Mouse (Mus musculus): Measurements from ENCODE around the gene Camk2d. TPM values are rescaled to one million over a fixed set of nuclear protein-coding genes. Genes with fewer than 3 reads are reported as not detected.

Camk2d gene
- total RNA-seq, 2 experiments from 2014 or later = 35.5 to 36.4 TPM

GRCm38 (mm10) chr3:126641451-126641850 lies 45.3 kb downstream of the Camk2d start:
- TF ChIP-seq CTCF (conservative IDR thresholded peaks at IDR 0.05) = no peak
- no peak overlapping the region for H3K4me3 ChIP-seq
- no peak for DNase-seq (ENCODE audit: low spot score in 2 of 2)
- H3K27ac ChIP-seq = no peak overlapping the region

DNA sequence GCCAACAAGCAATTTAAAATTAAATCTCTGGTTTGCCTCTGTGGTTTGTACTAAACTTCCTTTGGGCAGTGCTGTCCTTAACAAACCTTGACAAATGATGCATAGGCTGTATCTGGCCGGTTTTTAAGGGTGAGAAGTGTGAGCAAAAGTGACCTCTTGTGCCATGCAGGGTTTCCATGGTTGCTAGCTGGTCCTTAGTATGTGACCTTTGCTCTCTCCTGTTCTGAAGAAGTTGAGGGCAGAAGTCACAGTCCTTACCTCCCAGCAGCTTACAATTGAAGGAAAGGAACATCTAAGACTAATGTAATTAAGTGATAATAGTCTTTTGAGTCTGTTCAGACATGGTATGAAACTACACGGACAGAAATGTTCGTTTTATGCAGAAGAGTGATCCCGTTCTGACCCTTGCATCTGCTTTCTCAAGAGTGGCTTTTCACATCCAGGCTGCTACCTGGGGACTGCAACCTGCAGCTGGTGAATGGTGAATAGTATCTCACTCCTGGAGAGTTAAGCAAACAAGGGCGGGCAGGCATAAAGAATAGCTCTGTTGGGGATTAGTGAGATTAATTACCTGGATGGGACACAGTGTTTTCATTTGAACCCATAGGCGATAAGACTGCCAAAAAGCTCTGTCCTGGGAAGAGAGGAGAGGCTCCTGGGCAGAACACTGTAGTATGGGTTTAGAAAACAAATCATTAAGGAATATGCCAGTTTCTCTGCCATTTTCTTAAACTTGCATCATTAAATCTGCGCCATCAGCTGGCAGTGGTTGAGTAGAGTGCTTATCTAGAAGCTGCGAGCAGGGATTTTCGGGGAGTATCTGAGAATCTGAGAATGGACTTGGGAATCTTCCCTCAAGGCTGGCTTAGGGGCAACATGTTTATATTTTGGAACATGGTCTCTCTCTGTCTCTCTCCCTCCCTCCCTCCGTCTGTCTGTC lies 47.2 kb downstream of the Camk2d start:
- TF ChIP-seq CTCF (conservative IDR thresholded peaks at IDR 0.05) = no peak
- no peak for DNase-seq (ENCODE audit: low spot score in 2 of 2)
- Histone ChIP-seq H3K27ac (no peak overlapping the region), H3K4me3 (no peak overlapping the region)

- Histone ChIP-seq H3K4me3 (no peak overlapping the region), H3K27ac (no peak overlapping the region)
- DNase-seq (ENCODE audit: low spot score in 2 of 2) = no peak
- TF ChIP-seq CTCF (conservative IDR thresholded peaks at IDR 0.05) = no peak
Measured at GRCm38 (mm10) chr3:126650332-126650731, 54.2 kb downstream of the Camk2d start.

DNA sequence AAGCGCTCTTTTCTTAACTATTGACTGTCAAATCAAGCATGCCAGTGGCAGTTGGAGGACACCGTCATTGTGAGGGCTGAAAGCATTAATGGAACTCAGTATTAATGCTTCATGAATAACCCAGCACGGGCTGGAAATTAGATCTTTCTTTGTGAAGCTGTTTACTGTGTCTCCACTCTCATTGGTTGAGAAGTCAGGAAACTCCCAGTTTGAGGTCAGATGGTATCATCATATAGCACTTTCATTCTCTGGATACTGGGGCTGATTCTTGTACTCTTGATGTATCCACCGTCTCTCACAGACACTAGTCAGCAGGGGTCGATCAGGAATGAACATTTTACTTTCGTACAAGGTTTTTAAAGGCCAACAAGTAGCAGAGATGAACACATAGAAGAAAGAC lies 54.6 kb downstream of the Camk2d start:
- Histone ChIP-seq H3K27ac (no peak overlapping the region), H3K4me3 (no peak overlapping the region)
- TF ChIP-seq CTCF (conservative IDR thresholded peaks at IDR 0.05) = no peak
- no peak for DNase-seq (ENCODE audit: low spot score in 2 of 2)

- H3K4me3 ChIP-seq = no peak overlapping the region
- no peak overlapping the region for H3K27ac ChIP-seq
- no peak for TF ChIP-seq CTCF (conservative IDR thresholded peaks at IDR 0.05)
- DNase-seq (ENCODE audit: low spot score in 2 of 2) = no peak
Measured at GRCm38 (mm10) chr3:126652361-126652760, 56.3 kb downstream of the Camk2d start.

DNA sequence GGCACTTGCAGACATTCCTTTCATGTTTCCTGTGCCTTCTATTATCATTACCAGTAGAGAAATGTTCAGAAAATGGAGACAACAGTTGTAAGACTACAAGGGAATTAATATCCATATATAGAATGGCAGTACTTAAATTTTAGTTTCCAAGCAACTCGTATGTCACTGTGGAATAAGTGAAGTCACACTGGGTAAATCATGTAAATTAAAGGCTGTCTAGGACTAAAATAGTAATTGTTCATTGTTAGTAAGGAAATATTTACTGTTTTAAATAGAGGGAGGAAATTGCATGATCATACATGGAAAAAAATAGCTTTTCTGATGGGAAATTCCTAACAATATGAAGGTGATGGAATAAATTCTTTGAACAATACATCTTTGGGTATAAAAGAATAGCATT lies 57.0 kb downstream of the Camk2d start:
- no peak for TF ChIP-seq CTCF (conservative IDR thresholded peaks at IDR 0.05)
- no peak for DNase-seq (ENCODE audit: low spot score in 2 of 2)
- H3K4me3 ChIP-seq = no peak overlapping the region
- no peak overlapping the region for H3K27ac ChIP-seq

GRCm38 (mm10) chr3:126656173-126656572 lies 60.1 kb downstream of the Camk2d start:
- Histone ChIP-seq H3K4me3 (no peak overlapping the region), H3K27ac (no peak overlapping the region)
- no peak for TF ChIP-seq CTCF (conservative IDR thresholded peaks at IDR 0.05)
- DNase-seq (ENCODE audit: low spot score in 2 of 2) = no peak

DNA sequence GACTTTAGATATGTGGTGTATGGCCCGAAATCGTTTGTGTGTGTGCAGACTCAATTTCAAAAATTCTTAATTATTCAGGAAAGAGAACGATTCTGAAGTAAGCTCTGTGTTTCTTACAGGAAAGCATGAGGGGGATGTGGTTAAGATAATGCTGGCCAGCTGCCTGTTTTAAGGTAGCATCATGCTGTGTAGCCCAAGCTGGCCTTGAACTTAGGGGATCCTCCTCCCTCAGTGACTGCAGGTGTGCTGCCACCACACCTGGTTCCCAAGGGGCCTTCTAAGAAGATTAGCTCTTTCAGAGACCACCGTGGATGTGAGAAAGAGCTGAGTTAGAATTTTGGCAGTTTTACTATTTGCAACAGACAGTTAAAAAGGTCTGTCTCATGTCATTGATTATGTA lies 61.8 kb downstream of the Camk2d start:
- no peak for DNase-seq (ENCODE audit: low spot score in 2 of 2)
- no peak for TF ChIP-seq CTCF (conservative IDR thresholded peaks at IDR 0.05)
- Histone ChIP-seq H3K27ac (no peak overlapping the region), H3K4me3 (no peak overlapping the region)

GRCm38 (mm10) chr3:126658791-126659190 lies 62.7 kb downstream of the Camk2d start:
- no peak for DNase-seq (ENCODE audit: low spot score in 2 of 2)
- H3K4me3 ChIP-seq = no peak overlapping the region
- no peak overlapping the region for H3K27ac ChIP-seq
- TF ChIP-seq CTCF (conservative IDR thresholded peaks at IDR 0.05) = no peak

DNA sequence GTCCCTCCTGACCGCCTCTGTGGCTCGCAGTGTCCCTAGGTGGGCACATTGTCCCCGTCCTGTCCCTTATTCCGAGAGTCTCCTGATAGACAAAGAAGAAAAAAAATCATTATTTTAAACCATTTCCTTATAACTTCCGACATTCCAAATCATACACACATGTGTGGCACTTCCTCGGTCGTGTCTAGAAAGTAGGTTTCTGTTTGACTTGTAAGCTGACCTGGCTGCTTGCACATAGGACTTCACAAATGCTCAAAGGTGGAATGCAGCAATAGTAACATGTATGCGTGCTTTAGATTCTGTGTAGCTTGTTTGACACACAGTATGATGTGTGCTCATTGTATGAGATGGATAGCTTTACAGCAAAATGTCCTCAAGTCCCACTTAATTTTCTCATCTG lies 63.1 kb downstream of the Camk2d start:
- Histone ChIP-seq H3K27ac (no peak overlapping the region), H3K4me3 (no peak overlapping the region)
- DNase-seq (ENCODE audit: low spot score in 2 of 2) = no peak
- no peak for TF ChIP-seq CTCF (conservative IDR thresholded peaks at IDR 0.05)

DNA sequence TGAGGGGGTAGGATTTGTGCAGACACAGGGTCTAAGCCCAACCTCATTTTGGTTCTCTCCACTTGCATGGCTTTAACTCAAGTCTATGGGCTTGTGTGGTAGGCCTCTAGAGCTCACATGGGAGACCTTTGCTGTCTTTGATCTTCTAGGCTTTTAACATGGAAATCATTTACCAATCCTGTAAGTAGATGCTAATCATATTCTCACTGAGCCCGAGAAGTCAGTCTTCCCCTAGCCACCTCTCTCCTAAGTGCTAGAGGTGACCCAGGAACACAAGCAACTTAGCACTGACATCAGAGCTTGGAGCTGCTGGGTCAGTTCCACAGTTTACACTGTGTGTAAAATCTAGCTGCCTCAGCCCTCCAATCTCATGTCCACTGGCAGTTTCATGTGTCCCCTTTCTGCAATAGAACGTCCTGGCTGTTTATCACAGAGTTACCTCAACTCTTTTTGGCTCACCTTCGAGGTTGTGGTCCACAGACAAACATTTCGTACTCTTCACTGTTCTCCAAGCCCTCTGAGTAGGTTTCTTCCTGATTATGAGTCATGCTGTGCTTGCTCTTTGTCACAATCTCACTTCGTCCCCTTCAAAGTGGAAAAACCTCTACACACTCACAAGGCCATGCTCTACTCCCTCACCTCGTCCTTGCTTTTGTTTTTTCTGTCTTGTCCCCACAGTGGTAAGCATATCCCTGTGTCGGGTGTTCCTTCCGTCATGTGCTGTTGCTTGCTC lies 63.9 kb downstream of the Camk2d start:
- Histone ChIP-seq H3K27ac (no peak overlapping the region), H3K4me3 (no peak overlapping the region)
- DNase-seq (ENCODE audit: low spot score in 2 of 2) = no peak
- no peak for TF ChIP-seq CTCF (conservative IDR thresholded peaks at IDR 0.05)

DNA sequence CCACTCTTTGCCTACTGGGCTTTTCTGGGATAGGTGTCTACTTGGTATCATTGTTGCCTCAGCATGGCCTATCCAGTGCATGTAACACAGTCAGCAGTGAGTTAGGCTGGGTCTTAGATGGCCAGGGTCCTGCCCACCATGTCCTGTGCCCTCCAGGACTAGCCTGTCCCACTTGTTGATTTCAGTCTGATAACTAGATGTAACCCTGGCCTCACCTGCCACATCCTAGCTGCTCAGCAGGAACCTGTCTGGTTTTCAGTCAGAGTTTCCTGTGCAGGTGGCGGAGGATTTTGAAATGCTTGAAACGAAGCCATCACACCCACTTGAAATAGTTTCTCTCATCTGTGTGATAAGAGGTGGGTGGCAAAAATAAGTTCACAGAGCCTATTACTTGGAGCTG lies 64.5 kb downstream of the Camk2d start:
- Histone ChIP-seq H3K4me3 (no peak overlapping the region), H3K27ac (no peak overlapping the region)
- no peak for DNase-seq (ENCODE audit: low spot score in 2 of 2)
- no peak for TF ChIP-seq CTCF (conservative IDR thresholded peaks at IDR 0.05)

- H3K27ac ChIP-seq = no peak overlapping the region
- H3K4me3 ChIP-seq = no peak overlapping the region
- TF ChIP-seq CTCF (conservative IDR thresholded peaks at IDR 0.05) = no peak
- DNase-seq (ENCODE audit: low spot score in 2 of 2) = no peak
Measured at GRCm38 (mm10) chr3:126660986-126661385, 64.9 kb downstream of the Camk2d start.

All from layer of hippocampus, adult 2 months (tissue).